Mouse (Mus musculus): ENCODE data around the gene Tmcc1.
"Not testable (repeated sequence)": the region's sequence is repeated elsewhere in the genome, so short reads cannot be mapped to it uniquely, and the experiment has no call there.

Gene Tmcc1

DNA sequence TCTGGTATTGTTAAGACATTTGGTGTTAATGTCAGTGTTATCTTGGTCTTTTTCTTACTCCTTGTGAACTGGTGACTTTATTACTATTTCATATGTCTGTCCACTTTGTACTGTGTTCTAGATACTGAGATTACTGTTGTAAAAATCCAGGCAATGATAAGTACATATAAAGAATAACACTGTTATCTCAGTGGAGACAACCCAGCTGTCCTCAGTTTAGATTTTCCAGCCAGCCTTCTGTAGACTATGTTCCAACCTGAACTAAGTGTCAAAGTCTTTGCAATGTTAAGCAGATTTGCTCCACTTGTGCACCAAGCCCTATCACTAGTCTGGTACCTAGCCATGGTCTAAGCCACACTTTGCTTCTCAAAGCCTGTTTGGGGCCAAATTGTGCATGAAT is 118.4 kb downstream of the Tmcc1 start:
- no peak for DNase-seq (ENCODE audit: low spot score)

DNA sequence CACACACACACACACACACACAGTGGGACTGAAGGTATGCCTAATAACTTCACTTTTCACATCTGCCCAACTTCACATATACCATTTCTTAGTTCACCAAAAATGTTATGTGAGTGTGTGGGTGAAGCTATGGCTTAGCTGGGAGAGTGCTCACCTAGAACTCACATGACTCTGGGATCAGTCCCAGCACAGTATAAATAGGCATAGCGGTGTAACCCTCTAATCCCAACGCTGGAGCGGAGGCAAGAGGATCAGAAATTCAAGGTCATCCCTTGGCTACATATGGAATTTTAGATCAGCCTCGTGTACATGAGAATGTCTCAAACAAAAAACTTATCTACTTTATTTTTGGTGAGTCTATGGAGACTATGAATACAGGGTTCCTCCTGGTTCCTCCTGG is 119.7 kb downstream of the Tmcc1 start:
- no peak for DNase-seq (ENCODE audit: low spot score)

DNA sequence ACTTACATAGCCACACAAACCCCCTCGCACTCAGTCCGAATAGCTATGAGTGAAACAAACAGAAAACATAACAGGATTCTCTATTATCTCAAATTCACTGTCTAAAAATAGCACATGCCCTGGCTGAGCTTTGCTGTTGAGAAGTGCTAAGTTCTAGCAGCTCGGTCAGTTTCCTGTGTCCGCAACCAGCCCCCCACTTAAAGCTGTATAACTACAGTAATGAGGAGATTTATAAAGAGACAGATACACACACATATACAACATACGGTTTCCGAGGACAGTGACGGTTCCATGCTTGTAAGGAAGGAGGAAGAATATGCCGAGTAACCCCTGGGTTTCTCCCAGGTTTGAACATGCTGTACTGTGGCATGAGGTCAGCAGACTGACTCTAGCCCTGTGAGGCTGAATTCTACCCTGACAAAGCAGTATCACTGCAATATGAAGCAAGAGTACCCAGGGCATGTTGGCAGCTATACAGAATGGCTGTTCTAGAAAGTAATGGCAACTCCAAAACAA is 120.5 kb downstream of the Tmcc1 start:
- peak; percentile 11 for DNase-seq (ENCODE audit: low spot score)

DNA sequence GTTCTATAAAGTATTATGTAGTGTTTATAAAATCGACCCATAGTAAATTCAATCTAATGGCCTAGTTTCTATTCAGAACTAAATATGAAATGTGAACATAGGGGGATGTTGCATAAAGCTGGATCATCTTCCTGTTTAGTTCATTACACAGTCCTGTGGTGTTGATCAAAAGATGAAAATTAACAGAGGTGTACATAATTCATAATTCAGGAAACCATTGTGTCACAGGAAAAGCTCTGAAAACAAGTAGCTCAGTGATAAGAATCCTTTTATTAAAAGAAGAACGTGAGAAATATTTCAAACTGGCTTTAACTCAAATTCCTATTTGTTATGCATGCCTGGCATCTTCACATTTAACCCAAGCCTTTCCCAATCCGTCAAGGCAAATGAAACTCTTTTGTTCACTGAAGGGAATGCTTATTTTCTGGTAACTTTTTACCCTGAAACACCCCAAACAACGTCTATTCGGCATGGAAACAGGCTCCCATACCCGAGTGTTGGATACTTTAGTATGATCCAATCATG is 121.0 kb downstream of the Tmcc1 start:
- no peak for DNase-seq (ENCODE audit: low spot score)

DNA sequence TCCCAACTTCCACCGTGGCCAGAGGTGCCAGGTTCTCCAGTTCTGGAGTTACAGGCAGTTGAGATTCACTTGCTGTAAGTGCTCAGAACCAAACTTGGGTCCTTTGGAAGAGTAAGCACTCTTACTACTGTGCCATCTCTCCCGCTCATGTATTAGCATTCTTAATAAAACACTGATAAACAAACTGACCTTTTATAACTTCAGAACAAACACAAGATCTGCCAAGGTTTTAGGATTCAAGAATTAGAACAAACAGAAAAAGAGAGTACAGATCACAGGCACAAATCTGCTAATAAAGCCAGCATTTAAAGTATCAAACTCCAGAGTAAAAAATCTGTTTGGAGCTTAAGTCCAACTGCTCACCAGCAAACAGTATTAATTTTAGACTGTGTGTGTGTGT is 121.5 kb downstream of the Tmcc1 start:
- DNase-seq (ENCODE audit: low spot score): no peak

DNA sequence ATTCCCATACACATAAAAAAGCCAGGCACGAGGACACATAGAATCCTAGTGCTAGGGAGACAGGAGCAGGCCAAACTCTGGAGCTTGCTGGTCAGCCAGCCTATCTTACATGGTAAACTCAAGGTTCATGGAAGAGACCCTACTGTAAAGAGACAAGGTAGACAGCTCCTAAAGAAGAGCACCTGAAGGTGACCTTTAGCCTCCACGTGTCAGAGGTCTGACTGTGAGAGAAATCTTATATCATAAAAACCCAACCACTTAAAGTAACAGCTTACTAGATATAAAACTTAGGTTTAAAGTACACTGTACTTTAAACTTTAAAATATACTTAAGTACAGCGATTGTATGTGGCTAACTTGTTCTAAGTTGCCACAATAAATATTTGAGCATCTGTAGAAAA is 122.7 kb downstream of the Tmcc1 start:
- DNase-seq (ENCODE audit: low spot score): no peak

DNA sequence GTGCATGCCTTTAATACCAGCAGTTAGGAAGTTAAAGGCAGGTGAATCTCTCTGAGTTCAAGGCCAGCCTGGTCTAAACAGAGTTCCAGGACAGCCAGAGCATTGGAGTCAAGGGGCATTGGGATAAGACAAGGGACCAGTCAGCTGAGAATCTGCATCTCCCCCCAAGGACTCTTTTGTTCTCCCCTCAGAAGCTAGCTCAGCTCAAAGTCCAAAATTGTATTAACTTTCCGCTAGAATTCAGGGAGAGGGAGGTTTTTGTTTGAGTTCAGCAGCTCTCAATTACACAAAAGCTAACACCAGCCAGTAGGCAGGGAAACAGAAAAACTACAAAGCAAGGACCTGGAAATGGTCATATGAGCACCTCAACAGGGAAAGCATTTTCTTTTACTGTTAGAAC is 129.8 kb downstream of the Tmcc1 start:
- no peak for DNase-seq (ENCODE audit: low spot score)

DNA sequence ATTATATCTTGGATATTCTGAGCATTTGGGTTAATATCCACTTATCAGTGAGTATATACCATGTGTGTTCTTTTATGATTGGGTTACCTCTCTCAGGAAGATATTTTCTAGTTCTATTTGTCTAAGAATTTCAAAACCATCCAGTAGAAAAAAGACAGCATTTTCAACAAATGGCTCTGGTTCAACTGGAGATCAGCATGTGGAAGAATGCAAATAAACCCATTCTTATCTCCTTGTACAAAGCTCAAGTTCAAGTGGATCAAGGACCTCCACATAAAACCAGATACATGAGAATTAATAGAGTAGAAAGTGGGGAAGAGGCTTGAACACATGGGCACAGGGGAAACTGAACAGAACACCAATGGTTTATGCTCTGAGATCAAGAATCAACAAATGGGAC is 133.7 kb downstream of the Tmcc1 start:
- not testable (repeated sequence) for DNase-seq (ENCODE audit: low spot score)

DNA sequence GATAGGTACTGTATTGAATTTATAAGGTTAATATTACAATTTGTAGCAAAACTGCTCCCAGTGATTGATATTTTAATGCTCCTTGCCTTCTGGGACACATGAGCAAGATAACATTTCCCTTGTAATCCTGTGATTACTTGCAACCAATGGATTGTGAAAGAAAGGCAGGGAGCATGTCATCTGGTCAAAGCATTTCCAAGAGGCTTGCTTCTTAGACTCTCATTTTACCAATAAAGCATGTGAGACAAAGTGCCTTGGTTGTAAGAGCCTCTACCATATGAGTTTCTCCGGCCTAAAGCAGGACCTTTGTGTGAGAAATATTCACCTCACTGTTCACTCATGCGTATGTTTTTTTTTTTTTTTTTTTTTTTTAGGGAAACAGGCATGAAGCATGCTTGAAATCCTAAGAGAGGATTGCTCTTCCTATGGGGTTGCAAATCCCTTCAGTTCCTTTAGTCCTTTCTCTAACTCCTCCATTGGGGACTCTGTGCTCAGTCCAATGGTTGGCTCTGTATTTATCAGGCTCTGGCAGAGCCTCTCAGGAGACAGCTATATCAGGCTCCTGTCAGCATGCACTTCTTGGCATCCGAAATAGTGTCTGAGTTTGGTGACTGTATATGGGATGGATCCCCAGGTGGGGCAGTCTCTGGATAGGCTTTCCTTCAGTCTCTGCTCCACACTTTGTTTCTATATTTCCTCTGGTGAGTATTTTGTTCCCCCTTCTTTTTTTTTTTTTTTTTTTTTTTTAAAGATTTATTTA is 134.6 kb downstream of the Tmcc1 start:
- no peak for DNase-seq (ENCODE audit: low spot score)

DNA sequence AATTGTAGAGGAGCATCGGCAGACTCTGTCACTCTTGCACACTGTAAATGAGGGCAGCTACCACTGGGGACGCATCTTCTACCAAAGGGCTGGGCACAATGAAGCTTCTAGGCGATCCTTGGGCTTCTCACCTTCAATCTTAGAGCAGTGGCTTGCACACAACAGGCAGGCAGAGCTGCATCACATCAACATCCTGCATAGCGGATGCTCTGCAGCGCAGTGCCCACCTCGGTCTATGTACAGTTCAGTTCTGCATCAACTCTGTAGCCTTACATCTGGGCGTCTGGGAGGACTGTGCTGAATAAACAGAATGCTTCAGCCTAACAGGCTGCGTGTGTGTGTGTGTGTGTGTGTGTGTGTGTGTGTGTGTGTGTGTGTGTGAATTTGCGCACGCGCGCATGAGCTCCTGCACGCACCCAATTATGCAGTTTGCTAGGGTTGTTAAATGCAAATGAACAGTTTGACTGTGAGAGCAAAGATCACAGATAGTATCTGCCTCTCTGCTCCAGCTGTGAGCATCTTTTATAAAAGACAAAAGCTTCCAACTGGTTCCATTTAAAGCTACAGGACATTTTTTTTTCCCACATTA is 136.5 kb downstream of the Tmcc1 start:
- DNase-seq (ENCODE audit: low spot score): peak; percentile 65

DNA sequence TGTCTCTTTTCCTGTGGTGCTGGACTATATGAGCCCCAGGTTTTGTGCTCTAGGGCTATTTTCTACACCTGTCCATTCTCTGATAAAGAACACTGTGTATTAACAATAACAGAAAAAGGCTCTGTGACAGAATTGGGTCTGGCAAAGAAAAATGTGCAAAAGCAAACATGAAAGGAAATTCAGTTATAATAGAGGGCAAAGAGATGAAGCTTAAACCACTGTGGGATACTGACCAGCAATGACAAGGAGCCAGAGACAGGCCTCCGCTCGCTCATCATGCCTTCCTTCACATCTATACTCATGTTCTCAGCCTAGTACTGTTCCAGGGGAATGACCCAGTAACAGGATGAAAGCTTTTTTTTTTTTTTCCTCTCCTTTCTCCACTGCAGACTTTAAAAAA is 137.5 kb downstream of the Tmcc1 start:
- DNase-seq (ENCODE audit: low spot score): no peak

DNA sequence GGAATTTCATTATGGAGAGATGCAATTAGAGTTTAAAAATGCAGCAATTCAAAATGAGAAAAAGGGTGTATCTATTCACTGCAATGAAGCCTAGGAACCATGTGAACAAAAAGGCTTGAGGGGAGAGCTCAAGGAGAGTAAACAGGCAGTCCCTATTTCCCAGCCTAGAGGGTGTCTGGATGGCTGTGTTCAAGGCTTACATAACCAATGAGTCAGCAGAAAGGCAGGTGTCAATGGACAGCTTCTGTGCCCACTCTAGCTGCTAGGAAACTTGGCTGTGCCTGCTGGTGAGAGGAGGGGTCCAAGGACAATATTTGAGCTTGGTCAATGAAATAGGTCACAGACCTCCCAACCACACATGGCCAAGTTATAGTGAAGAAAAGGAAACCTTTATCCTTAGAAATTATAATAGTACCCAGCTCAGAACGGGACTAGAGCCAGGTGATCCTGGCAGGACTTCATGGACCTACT is 138.2 kb downstream of the Tmcc1 start:
- DNase-seq (ENCODE audit: low spot score): peak; percentile 51

DNA sequence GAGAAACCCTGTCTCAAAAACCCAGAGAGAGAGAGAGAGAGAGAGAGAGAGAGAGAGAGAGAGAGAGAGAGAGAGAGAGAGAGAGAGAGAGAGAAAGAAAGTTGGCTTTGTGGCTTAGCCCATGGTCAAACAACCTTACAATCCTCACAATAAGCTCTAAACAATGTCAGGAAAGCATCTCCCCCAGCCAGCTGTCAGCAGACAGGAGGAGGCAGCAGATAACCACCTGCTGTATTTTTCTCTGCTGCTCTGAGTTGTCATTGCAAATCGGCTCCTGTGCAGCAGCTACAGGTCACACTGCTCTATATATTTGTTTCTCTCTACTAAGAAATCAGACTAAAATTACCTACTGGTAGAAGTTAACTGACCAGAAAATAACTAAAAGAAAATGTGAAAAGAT is 145.4 kb downstream of the Tmcc1 start:
- DNase-seq (ENCODE audit: low spot score): no peak

DNA sequence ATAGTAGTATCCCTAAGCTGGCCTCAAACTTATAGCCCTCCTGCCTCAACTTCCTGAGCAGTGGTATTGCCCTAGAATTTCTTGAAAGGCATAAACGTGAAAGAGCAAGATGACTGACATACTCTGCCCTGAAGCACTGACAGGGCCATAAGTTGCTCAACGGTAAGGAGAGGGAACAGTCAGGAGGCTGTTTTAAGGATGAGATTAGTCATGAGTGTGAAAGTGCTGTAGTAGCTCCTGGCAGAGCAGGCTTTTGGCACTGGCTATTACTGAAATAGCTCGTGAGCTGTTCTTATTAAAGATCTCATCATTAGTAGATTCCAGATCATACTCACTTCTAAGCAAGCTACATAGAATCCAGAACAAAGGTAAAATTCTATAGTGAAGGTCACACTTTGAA is 145.9 kb downstream of the Tmcc1 start:
- no peak for DNase-seq (ENCODE audit: low spot score)

DNA sequence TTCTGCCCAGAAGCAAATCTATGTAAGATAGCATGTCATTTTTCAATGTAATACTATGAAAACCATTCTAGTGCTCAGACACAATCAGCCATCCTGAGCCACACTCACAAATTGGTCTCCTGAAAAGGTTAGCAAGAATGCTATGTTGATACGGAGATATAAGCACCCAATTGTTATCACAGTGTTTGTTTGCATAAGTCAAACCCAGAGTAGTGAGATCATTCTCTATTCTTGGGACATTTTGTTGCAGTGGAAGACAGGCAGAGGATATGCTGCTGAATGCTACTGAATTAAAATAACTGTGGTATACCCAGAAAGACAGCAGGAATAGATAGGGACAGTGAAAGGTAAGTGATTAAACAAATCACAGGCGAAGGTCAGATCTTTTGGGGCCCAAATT is 149.2 kb downstream of the Tmcc1 start:
- no peak for DNase-seq (ENCODE audit: low spot score)

DNA sequence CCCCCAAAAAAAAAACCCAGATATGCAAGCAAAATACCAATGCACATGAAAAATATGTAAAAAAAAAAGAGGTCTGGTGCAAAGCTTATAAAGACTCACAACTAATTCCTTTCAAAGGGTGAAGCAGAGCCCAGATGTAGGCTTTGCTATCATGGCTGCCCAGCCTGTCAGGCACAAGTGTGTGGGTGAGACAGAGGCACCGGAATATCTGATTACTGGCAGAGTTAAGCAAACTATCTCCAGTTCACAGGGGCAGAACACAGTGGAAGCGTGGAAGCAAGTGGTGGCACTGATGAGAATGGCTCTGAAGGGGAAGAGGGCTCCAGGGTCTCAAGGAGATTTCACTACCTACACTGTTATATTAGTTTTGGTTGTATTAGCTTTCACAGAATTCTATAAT is 155.1 kb downstream of the Tmcc1 start:
- no peak for DNase-seq (ENCODE audit: low spot score)

DNA sequence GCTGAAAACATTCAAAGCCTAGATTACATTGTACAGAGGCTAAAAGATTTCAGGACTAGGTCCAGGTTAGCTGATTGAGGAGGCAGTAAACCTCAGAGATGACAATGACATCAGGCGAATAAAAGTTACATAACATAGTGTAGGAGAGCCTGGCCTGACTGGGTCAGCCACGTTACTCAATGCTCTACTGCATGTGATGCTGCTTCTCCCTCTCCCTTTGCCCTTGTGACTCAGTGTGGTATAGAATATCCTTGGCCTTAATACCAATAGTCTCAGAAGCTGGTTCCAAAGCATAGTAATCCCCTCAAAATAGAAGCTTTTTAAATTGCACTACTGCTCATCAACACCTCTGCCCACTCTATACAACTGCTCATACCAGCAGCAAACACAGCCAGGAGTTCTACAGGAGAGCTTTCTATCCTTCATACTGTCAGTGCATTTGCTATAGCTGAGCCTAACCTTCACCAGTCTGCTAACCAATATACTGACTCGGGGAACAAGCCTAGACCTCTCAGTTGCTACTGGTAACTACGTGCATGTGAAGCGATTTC is 155.9 kb downstream of the Tmcc1 start:
- no peak for DNase-seq (ENCODE audit: low spot score)

DNA sequence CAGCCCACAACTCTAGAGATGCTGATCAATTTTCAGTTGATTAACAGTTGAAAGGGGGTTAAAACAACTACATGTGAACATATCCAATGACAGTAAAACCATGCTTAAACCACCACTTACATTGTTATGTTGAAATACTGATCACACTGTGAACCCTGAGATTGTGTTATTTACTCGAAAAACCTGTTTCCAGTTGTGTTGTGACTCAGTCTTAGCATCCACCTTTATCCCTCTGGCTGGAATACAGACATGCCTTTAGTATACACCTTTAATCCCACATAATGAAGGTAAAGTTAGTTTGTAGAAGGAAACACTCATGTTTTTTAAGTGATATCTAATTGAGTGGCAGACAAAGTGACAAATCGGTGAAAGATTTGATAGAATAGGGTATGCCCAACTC is 156.7 kb downstream of the Tmcc1 start:
- no peak for DNase-seq (ENCODE audit: low spot score)

DNA sequence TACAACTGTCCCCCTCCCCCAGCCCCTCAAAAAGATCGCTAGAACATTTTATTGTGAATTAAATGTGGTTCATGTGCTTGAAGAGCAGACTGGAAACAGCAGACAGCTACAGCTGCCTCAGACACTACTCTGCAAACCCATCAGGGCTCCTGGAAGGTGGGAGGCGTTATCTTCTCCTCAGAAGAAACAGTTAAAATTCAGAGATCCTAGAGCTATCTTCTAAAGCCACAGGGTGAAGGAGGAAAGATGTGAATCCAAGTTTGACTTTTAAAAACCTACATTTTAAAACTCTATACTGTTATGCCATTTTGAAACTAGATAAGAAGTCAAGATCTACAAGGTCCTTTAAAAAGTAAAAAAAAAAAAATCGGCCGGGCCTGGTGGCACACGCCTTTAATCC is 162.2 kb downstream of the Tmcc1 start:
- DNase-seq (ENCODE audit: low spot score): no peak

DNA sequence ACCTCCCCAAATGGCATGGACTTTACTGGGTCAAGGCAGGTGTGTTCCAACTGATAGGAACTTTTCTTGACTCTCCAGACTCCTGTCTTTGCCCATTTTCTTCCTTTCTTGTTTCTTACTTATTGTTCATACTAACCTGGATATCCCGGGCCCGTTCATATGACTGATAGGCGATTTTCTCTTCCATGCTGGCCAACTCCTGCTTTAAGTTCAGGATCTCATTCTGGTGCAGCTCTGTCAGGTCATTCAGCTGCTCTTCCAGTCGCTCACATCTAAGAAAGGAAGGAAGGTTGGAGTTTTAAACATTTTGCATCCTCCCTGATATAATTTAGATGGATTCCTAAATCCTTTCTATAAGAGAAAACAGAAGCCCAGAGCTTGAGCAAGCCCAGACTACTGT is 168.6 kb downstream of the Tmcc1 start:
- DNase-seq (ENCODE audit: low spot score): no peak

DNA sequence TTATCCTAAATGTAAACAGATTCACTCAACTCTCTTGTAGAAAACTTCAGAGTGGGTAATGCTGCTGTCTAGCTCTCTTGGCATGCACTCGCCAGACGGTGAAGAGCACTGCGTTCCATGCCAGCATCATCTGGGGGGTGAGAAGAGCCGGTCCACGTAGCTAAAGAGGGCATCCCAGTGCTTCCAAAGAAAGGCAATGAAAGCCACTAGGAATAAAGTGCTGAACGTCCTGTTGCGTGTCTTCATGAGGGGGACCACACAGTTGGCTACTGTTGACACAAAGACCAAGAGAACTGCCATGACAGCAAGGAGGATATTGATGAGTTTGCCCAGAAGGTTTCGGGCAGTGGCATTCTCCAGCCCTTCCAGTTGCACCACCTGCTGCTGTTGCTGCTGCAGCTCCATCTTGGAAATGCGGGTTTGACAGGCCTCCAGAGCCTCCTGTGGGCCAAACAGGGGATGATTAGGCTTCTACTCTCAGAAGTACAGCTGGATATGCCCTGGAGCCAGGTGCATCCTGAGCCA is 171.3 kb downstream of the Tmcc1 start:
- DNase-seq (ENCODE audit: low spot score): no peak

DNA sequence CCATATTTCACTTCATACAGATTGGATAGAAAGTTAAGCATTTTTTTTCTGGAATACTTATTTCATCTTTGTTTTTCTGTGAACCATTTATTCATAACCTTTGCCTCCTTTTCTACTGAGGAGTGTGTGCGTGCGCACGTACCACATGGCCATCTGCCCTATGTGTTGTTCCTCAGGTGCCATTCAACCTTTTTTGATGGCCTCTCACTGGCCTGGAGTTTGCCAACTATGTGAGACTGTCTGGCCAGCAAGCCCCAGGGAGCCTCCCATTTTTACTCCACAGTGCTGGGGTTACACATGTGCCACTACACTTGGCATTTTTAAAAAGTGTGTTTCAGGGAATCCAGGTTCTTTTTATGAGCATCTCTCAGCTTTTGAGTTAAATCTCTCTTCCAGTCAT is 177.4 kb downstream of the Tmcc1 start:
- no peak for DNase-seq (ENCODE audit: low spot score)

DNA sequence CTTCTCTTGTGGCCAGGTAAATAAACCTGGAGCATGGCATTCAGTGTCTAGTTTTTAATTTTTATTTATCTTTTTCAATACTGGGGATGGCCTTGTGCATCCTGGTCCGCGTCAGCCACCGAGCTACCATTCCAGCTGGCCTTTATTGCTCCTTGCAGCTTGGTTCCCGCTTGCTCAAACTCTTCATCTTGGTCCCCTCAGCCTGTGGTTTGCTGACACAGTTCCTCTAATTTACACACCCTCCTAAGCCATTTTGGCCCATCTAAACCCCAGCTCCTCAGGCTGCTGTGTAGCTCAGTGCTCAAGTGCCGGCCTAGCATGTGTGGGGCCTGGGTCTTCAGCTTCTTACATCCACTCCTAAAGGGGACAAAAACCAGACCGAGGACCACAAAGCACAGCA is 179.2 kb downstream of the Tmcc1 start:
- DNase-seq (ENCODE audit: low spot score): no peak

All from MN1 (cell line).